8 mouse cellular contexts compared by ENCODE assay signal in genomic region chr7:110018117-110018630, GRCm38 (mm10). TPM values are rescaled to one million over a fixed set of nuclear protein-coding genes. Genes with fewer than 3 reads are reported as not detected.
DNase-seq lines count a peak whose midpoint lies in the region; ATAC-seq and TF ChIP-seq lines count a peak whose summit lies in the region.

TSS of gene Ipo7 (plus strand) at chr7:110018274.

- H3K27ac ChIP-seq in gastrocnemius, adult 2 months, result peak within 1 kb of the TSS; percentile 92
- peak within 1 kb of the TSS; percentile 93 for H3K27ac ChIP-seq in hindbrain, postnatal 0 days
- peak within 1 kb of the TSS; percentile 86 for H3K27ac ChIP-seq in left cerebral cortex, adult 2 months

- peak; percentile 12; the same call in 1 of the 2 replicates for TF ChIP-seq CTCF in gastrocnemius, adult 2 months (IDR thresholded peaks at IDR 0.05)
- peak; percentile 14; the same call in 1 of the 2 replicates for TF ChIP-seq CTCF in hindbrain, postnatal 0 days (IDR thresholded peaks at IDR 0.05; ENCODE audit: low read depth)
- no peak for TF ChIP-seq CTCF in left cerebral cortex, adult 2 months (IDR thresholded peaks at IDR 0.05)

- H3K36me3 ChIP-seq in hindbrain, postnatal 0 days (ENCODE audit: insufficient read depth, low read length), result no peaks in the 10 kb centered on the region

- WGBS in hindbrain, postnatal 0 days, result 1% methylated on average over 48 of the region's 48 CpGs

- no peaks in the 10 kb centered on the region for H3K9me3 ChIP-seq in hindbrain, postnatal 0 days (ENCODE audit: low read length)

- peak; percentile 97 for ATAC-seq in hindbrain, postnatal 0 days
- peak; percentile 99 for ATAC-seq in megakaryocyte, adult 5-6 weeks (ENCODE audit: poor library complexity, severe bottlenecking)

- peak within 1 kb of the TSS; percentile 69 for H3K4me2 ChIP-seq in hindbrain, postnatal 0 days (ENCODE audit: low read depth, low read length)

- peak; percentile 73 for DNase-seq in WW6 (ENCODE audit: low read depth, low spot score)
- peak; percentile 83 to 91 for DNase-seq in cerebellum, postnatal 4 days (ENCODE audit: low spot score in 2 of 2)
- peak; percentile 96 for DNase-seq in gastrocnemius, adult 2 months
- peak; percentile 96 for DNase-seq in hindbrain, postnatal 0 days (ENCODE audit: low spot score)
- peak; percentile 92 to 93 for DNase-seq in left cerebral cortex, adult 2 months (ENCODE audit: extremely low spot score in 1 of 2, low spot score in 2 of 2)
- DNase-seq in right cerebral cortex, adult 2 months (ENCODE audit: low spot score in 2 of 2), result peak; percentile 95 to 97
- peak; percentile 93 for DNase-seq in urinary bladder, postnatal 14 days (ENCODE audit: low spot score)

- H3K9ac ChIP-seq in hindbrain, postnatal 0 days (replicated peaks; ENCODE audit: low read length), result peak within 1 kb of the TSS; percentile 98

- peak within 1 kb of the TSS; percentile 80 for H3K4me3 ChIP-seq in gastrocnemius, adult 2 months
- H3K4me3 ChIP-seq in hindbrain, postnatal 0 days (ENCODE audit: low read length), result peak within 1 kb of the TSS; percentile 98
- H3K4me3 ChIP-seq in left cerebral cortex, adult 2 months, result peak within 1 kb of the TSS; percentile 93

- H3K27me3 ChIP-seq in hindbrain, postnatal 0 days (ENCODE audit: insufficient read depth, low read length), result no peaks in the 10 kb centered on the region

- H3K4me1 ChIP-seq in hindbrain, postnatal 0 days (ENCODE audit: insufficient read depth, low read length), result peaks cover 3% of the 10 kb centered on the region; the same call in 1 of the 2 replicates

- intact Hi-C loops in gastrocnemius, adult 2 months (cut with DNase I), result loop anchor here (2.0 kb wide), 1 partner anchor 43 kb away; the partner anchor contains the start of gene Zfp143
- intact Hi-C loops in left cerebral cortex, adult 2 months (cut with DNase I), result loop anchor here (1.0 to 2.0 kb wide), 2 partner anchors 32 to 43 kb away; partner anchors contain the start of genes Tmem41b and Zfp143

RNA-seq across cellular contexts. Expression of gene Ipo7, which starts in this region (rescaled TPM):
- 100 to 1,000 TPM in 1 of 2 experiments, 10 to 100 TPM in 1; 96.4 to 101 TPM for total RNA-seq in gastrocnemius, adult 2 months (2021)
- total RNA-seq in hindbrain, postnatal 0 days (2014; rRNA removed), result 75.4 and 87.0 TPM in 2 replicates
- 27.7 and 28.0 TPM in 2 replicates for polyA plus RNA-seq in hindbrain, postnatal 0 days (2015; fragmentation: Nextera tagmentation; extraction: Ambion mirVana)
- 100 to 1,000 TPM in 1 of 2 experiments, 10 to 100 TPM in 1; 97.9 to 105 TPM for total RNA-seq in left cerebral cortex, adult 2 months (2021)
- total RNA-seq in megakaryocyte, adult 5-6 weeks (2015), result 68.2 and 73.0 TPM in 2 replicates
- 152 and 158 TPM in 2 replicates for total RNA-seq in megakaryocyte, adult 5-6 weeks (2017)

Comparison
In these comparisons a context has a peak if more than half of its experiments do, and no peak if none do; other contexts are left out.
1. Peak in every context shown above with its lines: DNase-seq, ATAC-seq, H3K4me3 ChIP-seq and H3K27ac ChIP-seq.